Comparison of ENCODE assay signal across 11 mouse cellular contexts in the genomic region with DNA sequence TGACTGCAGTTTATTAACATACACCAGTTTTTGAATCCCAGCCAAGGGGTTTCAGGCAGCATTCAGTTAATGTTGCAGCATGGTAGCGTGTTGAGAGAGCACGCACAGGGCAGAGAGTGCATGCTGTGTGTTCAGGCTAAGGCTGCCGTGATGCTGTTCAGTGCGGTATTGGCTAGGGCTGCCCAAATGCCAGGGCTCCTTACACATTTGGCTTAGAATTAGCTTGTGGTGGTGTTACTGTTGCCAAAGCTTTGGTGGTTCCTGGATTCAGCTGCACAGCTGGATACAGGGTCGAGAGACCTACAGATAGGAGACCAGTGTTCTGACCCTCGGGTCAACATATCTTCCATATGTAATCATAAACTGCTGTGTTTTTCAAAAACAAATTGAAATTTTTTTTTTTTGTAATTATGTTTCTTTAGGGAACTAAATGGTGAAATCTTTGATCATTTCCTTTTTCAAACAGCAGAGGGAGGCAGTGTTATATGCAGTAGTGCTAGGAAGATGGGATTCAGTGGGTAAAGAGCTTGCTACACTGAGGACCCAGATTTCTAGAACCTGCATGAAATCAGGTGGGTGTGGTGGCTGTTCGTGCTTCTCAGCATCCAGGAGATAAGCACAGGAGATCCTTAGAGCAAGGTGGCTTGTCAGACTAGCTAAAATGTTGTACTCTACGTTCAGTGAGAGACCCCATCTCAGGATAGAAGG. TPM values are rescaled to one million over a fixed set of nuclear protein-coding genes. Genes with fewer than 3 reads are reported as not detected.
A peak's percentile ranks its signal among the peaks of the same experiment; 100 is the strongest.
DNase-seq lines count a peak whose midpoint lies in the region; ATAC-seq and TF ChIP-seq lines count a peak whose summit lies in the region.
"Had no signal": no experiment of that assay in that cellular context is flagged by ENCODE, and none has a peak within 500 bp of the region (broad histone marks: within the 10 kb centered on the region; RNA-seq: fewer than 3 reads in every experiment).

No protein-coding gene starts in this region.

- 88% methylated on average over 8 of the region's 8 CpGs for WGBS in hindbrain, embryonic 13.5 days
- 88% methylated on average over 8 of the region's 8 CpGs for WGBS in hindbrain, embryonic 10.5 days

- TF ChIP-seq POLR2A in CH12.LX (IDR thresholded peaks at IDR 0.05; ENCODE audit: low read depth, low read length) = no peak

- TF ChIP-seq RAD21 in CH12.LX (IDR thresholded peaks at IDR 0.05; ENCODE audit: low read depth, low read length) = peak; percentile 66

- DNase-seq in hindbrain, embryonic 10.5 days (ENCODE audit: low spot score) = no peak
- DNase-seq in CH12.LX (ENCODE audit: extremely low read depth) (peak; percentile 21), adipocyte (ENCODE audit: low spot score) (peak; percentile 58)
- no peak for DNase-seq in left cerebral cortex, adult 2 months (ENCODE audit: extremely low spot score in 1 of 2, low spot score in 2 of 2)
- DNase-seq in spleen, postnatal 10 days (ENCODE audit: low spot score in 2 of 2) = no peak
- no peak for DNase-seq in right cerebral cortex, postnatal 10 days (ENCODE audit: low spot score in 2 of 2)
- DNase-seq in testis, postnatal 14 days (ENCODE audit: low spot score) = no peak
- DNase-seq: thymus, adult 2 months had no signal

- H3K4me3 ChIP-seq in hindbrain, embryonic 13.5 days = no peak overlapping the region
- H3K4me3 ChIP-seq in hindbrain, embryonic 10.5 days = no peak overlapping the region
- no peak overlapping the region for H3K4me3 ChIP-seq in CH12.LX (replicated peaks in 1 of 3; ENCODE audit: low read depth in 2 of 3, low read length in 2 of 3, poor library complexity in 1 of 3)
- no peak overlapping the region for H3K4me3 ChIP-seq in left cerebral cortex, adult 2 months
- H3K4me3 ChIP-seq: megakaryocyte, embryonic 14.5 days had no signal

- peak; percentile 12 to 61; a peak in 2 of 4 replicates for TF ChIP-seq CTCF in CH12.LX (conservative IDR thresholded peaks at IDR 0.05 in 1 of 2, IDR thresholded peaks at IDR 0.05 in 1 of 2; ENCODE audit: low read depth in 2 of 2, low read length in 2 of 2)
- TF ChIP-seq CTCF in left cerebral cortex, adult 2 months (IDR thresholded peaks at IDR 0.05) = peak; percentile 78

- H3K27ac ChIP-seq in hindbrain, embryonic 13.5 days = no peak overlapping the region
- no peak overlapping the region for H3K27ac ChIP-seq in hindbrain, embryonic 10.5 days
- no peak overlapping the region for H3K27ac ChIP-seq in CH12.LX (ENCODE audit: insufficient read depth, low read depth)
- peak overlapping the region; percentile 38; the same call in 1 of the 2 replicates for H3K27ac ChIP-seq in left cerebral cortex, adult 2 months

- dilution Hi-C loops in CH12.LX (cut with MboI; ENCODE audit: extremely low pct_ligation_motif_present, extremely low pct_unique_long_range_greater_than_20kb, low sequenced_read_pairs) = no loop called here

- 0 out of 2 replicates have a peak, but pooled peaks have one; percentile 59 for ATAC-seq in hindbrain, embryonic 13.5 days (ENCODE audit: low FRiP score)

- H3K4me2 ChIP-seq in hindbrain, embryonic 13.5 days = no peak overlapping the region
- H3K4me2 ChIP-seq in CH12.LX (ENCODE audit: insufficient read depth, low read depth, poor library complexity, severe bottlenecking) = no peak overlapping the region

- H3K79me2 ChIP-seq in CH12.LX (replicated peaks; ENCODE audit: control insufficient read depth, extremely low read depth, insufficient read depth, poor library complexity, severe bottlenecking) = no peaks in the 10 kb centered on the region; the same call in 1 of the 2 replicates

- H3K4me1 ChIP-seq in hindbrain, embryonic 13.5 days (replicated peaks) = no peaks in the 10 kb centered on the region
- no peaks in the 10 kb centered on the region for H3K4me1 ChIP-seq in hindbrain, embryonic 10.5 days (replicated peaks)
- peaks cover 4 to 28% of the 10 kb centered on the region in 2 experiments; a peak in 3 of 4 replicates for H3K4me1 ChIP-seq in CH12.LX (ENCODE audit: control insufficient read depth in 1 of 2, insufficient read depth in 2 of 2)

- intact Hi-C loops in left cerebral cortex, adult 2 months (cut with DNase I) = loop anchor here (1.0 to 10.0 kb wide), 5 partner anchors 44 to 596 kb away; a partner anchor contains a TSS

- no peak for TF ChIP-seq EP300 in CH12.LX (IDR thresholded peaks at IDR 0.05; ENCODE audit: low read length)

- H3K9ac ChIP-seq in hindbrain, embryonic 13.5 days = no peak overlapping the region
- H3K9ac ChIP-seq in CH12.LX (ENCODE audit: insufficient read depth, low read depth) = no peak overlapping the region

- in situ Hi-C loops in CH12.LX (cut with MboI; ENCODE audit: low pct_ligation_motif_present, low pct_unique_long_range_greater_than_20kb, low sequenced_read_pairs) = loop anchor here (25.0 kb wide), 2 partner anchors 270 to 595 kb away; no protein-coding TSS in a partner anchor

- H3K9me3 ChIP-seq in hindbrain, embryonic 13.5 days = no peaks in the 10 kb centered on the region
- no peaks in the 10 kb centered on the region for H3K9me3 ChIP-seq in hindbrain, embryonic 10.5 days
- no peaks in the 10 kb centered on the region for H3K9me3 ChIP-seq in CH12.LX (replicated peaks; ENCODE audit: low read length)

- no peaks in the 10 kb centered on the region for H3K27me3 ChIP-seq in hindbrain, embryonic 13.5 days
- H3K27me3 ChIP-seq in hindbrain, embryonic 10.5 days (ENCODE audit: insufficient read depth, poor library complexity, severe bottlenecking) = no peaks in the 10 kb centered on the region
- no peaks in the 10 kb centered on the region for H3K27me3 ChIP-seq in CH12.LX (replicated peaks)
- H3K27me3 ChIP-seq: megakaryocyte, embryonic 14.5 days had no signal

- H3K36me3 ChIP-seq in hindbrain, embryonic 13.5 days = peaks cover 59% of the 10 kb centered on the region
- H3K36me3 ChIP-seq in hindbrain, embryonic 10.5 days = peaks cover 78% of the 10 kb centered on the region
- peaks cover 40 to 72% of the 10 kb centered on the region in 2 experiments for H3K36me3 ChIP-seq in CH12.LX (replicated peaks in 1 of 2; ENCODE audit: control insufficient read depth in 1 of 2, insufficient read depth in 1 of 2, low read length in 1 of 2)

TF ChIP-seq in CH12.LX, 34 proteins besides CTCF, POLR2A, EP300 and RAD21:
- no peak for TF ChIP-seq MYC (IDR thresholded peaks at IDR 0.05; ENCODE audit: low read depth, low read length)
- peak; percentile 65 for TF ChIP-seq SMC3 (IDR thresholded peaks at IDR 0.05; ENCODE audit: low read depth, low read length)
- no peak for TF ChIP-seq JUND (conservative IDR thresholded peaks at IDR 0.05; ENCODE audit: low read depth, low read length)
- TF ChIP-seq BHLHE40 (IDR thresholded peaks at IDR 0.05; ENCODE audit: low read depth, low read length) = no peak
- TF ChIP-seq ZC3H11A (IDR thresholded peaks at IDR 0.05; ENCODE audit: low read depth, low read length) = peak; percentile 23; the same call in 1 of the 2 replicates
- TF ChIP-seq TCF12 (IDR thresholded peaks at IDR 0.05; ENCODE audit: low read depth, low read length) = no peak
- TF ChIP-seq MAZ (IDR thresholded peaks at IDR 0.05; ENCODE audit: low read depth, low read length) = no peak

RNA-seq across cellular contexts. Expression of a gene that starts 29.8 kb away (rescaled TPM):
- 124 and 128 TPM in 2 replicates for polyA plus RNA-seq in hindbrain, embryonic 13.5 days (2015; fragmentation: Nextera tagmentation; extraction: Ambion mirVana)
- polyA plus RNA-seq in hindbrain, embryonic 10.5 days (2016; fragmentation: Nextera tagmentation; extraction: Ambion mirVana) = 139 and 154 TPM in 2 replicates
- 91.9 and 103 TPM in 2 replicates for total RNA-seq in CH12.LX (2012; rRNA removed)
- total RNA-seq in CH12.LX (2014; rRNA removed) = 114 and 141 TPM in 2 replicates
- polyA plus RNA-seq in CH12.LX (2012; ENCODE audit: insufficient read length, low read depth) = 118 and 153 TPM in 2 replicates
- 10 to 100 TPM; 83.6 to 88.8 TPM for total RNA-seq in left cerebral cortex, adult 2 months (2021)

RNA-seq across cellular contexts. Expression of a gene that starts 44.7 kb away (rescaled TPM):
- polyA plus RNA-seq in hindbrain, embryonic 13.5 days (2015; fragmentation: Nextera tagmentation; extraction: Ambion mirVana) = 5.1 and 11.3 TPM in 2 replicates
- polyA plus RNA-seq in hindbrain, embryonic 10.5 days (2016; fragmentation: Nextera tagmentation; extraction: Ambion mirVana) = 17.3 and 20.8 TPM in 2 replicates
- total RNA-seq in CH12.LX (2012; rRNA removed) = not detected in 2 replicates
- not detected in 2 replicates for total RNA-seq in CH12.LX (2014; rRNA removed)
- polyA plus RNA-seq in CH12.LX (2012; ENCODE audit: insufficient read length, low read depth) = not detected in 2 replicates
- total RNA-seq in left cerebral cortex, adult 2 months (2021) = 1 to 10 TPM in 1 of 2 experiments, under 1 TPM in 1; 0.59 to 1.5 TPM
- total RNA-seq: hematopoietic stem cell, adult 5-6 weeks had no signal

Comparison
In these comparisons a context has a peak if more than half of its experiments do, and no peak if none do; other contexts are left out.
1. DNase-seq: peak in CH12.LX (single experiment) and adipocyte (single experiment); none in hindbrain, embryonic 10.5 days (single experiment), left cerebral cortex, adult 2 months (0 of 2), spleen, postnatal 10 days (0 of 2), right cerebral cortex, postnatal 10 days (0 of 2) and testis, postnatal 14 days (single experiment).